Comparison of ENCODE assay signal across 19 mouse cellular contexts in genomic region chr12:52350276-52350675, GRCm38 (mm10).
"Had no signal": no experiment of that assay in that cellular context is flagged by ENCODE, and none has a peak within 500 bp of the region (broad histone marks: within the 10 kb centered on the region; RNA-seq: fewer than 3 reads in every experiment).

No protein-coding gene starts in this region.

- H3K27ac ChIP-seq: liver, embryonic 15.5 days; lung, embryonic 15.5 days; macrophage; midbrain, embryonic 13.5 days; midbrain, embryonic 15.5 days; neural tube, embryonic 12.5 days had no signal

- H3K4me2 ChIP-seq: liver, embryonic 15.5 days; lung, embryonic 15.5 days; midbrain, embryonic 13.5 days; midbrain, embryonic 15.5 days; neural tube, embryonic 12.5 days had no signal

- H3K9me3 ChIP-seq: liver, embryonic 15.5 days; lung, embryonic 15.5 days; megakaryocyte, embryonic 14.5 days; midbrain, embryonic 13.5 days; midbrain, embryonic 15.5 days; neural tube, embryonic 12.5 days had no signal

- H3K4me1 ChIP-seq: liver, embryonic 15.5 days; megakaryocyte, embryonic 14.5 days; midbrain, embryonic 15.5 days; neural tube, embryonic 12.5 days had no signal

- DNase-seq: liver, postnatal 0 days; lung, adult 2 months; lung, postnatal 14 days; lung, postnatal 36 days; right cerebral cortex, adult 18-20 months; right cerebral cortex, postnatal 25 days; right cerebral cortex, postnatal 4 days; spleen, adult 18-20 months; thymus, adult 18-20 months; thymus, postnatal 14 days; thymus, postnatal 36 days had no signal

- ATAC-seq: liver, postnatal 0 days; lung, postnatal 0 days; midbrain, embryonic 13.5 days; midbrain, embryonic 15.5 days had no signal

- H3K27me3 ChIP-seq: liver, embryonic 15.5 days; lung, embryonic 15.5 days; midbrain, embryonic 13.5 days; midbrain, embryonic 15.5 days; neural tube, embryonic 12.5 days had no signal

- H3K36me3 ChIP-seq: liver, embryonic 15.5 days; lung, embryonic 15.5 days; midbrain, embryonic 13.5 days; midbrain, embryonic 15.5 days; neural tube, embryonic 12.5 days had no signal

- H3K4me3 ChIP-seq: liver, embryonic 15.5 days; lung, embryonic 15.5 days; megakaryocyte, embryonic 14.5 days; midbrain, embryonic 13.5 days; midbrain, embryonic 15.5 days; neural tube, embryonic 12.5 days had no signal

- H3K9ac ChIP-seq: liver, embryonic 15.5 days; liver, postnatal 0 days; lung, embryonic 15.5 days; midbrain, embryonic 13.5 days; midbrain, embryonic 15.5 days; neural tube, embryonic 12.5 days had no signal
